Mouse (Mus musculus): ENCODE results near the gene Vstm4. TPM values are rescaled to one million over a fixed set of nuclear protein-coding genes. Genes with fewer than 3 reads are reported as not detected.
A peak's percentile ranks its signal among the peaks of the same experiment; 100 is the strongest.

Vstm4 gene
- total RNA-seq, 2 experiments from 2014 or later = 1.7 to 3.3 TPM

DNA sequence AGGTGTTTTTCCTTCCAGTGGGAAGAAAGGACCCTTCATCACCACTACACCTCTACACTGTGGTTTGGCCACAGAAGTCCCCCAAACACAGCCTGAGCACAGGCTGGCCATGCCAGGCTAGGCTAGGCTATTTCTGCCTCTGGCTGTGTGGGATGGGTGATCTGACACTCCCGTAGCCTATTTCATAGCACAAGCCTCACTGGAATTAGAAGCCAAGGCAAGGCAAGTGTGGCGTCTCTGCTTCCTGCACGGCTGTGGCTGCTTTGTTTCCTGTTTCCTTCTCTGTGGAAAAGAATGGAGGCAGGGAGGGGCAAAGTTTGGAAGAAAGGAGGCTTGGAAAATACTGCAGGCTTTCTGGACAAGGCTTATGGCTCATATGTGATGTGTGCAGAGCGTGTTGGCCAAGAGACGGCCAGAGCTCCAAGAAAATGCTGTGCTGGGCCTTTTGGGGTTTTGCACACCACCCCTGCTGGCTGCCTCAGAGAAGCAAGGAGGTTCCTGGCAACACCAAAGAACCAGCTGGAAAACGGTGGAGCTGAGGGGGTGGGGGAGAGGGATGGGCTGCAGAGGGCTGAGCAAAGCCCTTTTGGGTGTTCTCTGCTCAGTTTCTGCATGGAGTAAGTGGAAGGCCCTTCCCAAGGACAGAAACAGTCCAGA, 28.4 kb upstream of the Vstm4 start:
- Histone ChIP-seq H3K4me3 (0 out of 2 replicates have a peak overlapping the region, but pooled peaks have one; percentile 1), H3K27ac (peak overlapping the region; percentile 67)
- DNase-seq = peak; percentile 74
- intact Hi-C loops (cut with DNase I) = no loop called here
- TF ChIP-seq CTCF (IDR thresholded peaks at IDR 0.05) = no peak

- intact Hi-C loops (cut with DNase I) = no loop called here
- no peak for TF ChIP-seq CTCF (IDR thresholded peaks at IDR 0.05)
- Histone ChIP-seq H3K4me3 (no peak within 1 kb of the TSS), H3K27ac (no peak within 1 kb of the TSS)
- no peak for DNase-seq
Observed at GRCm38 (mm10) chr14:32833847-32834246, 22.7 kb upstream of the Vstm4 start, which contains the start of gene Fam170b. Gene Fam170b (plus strand): TSS chr14:32833962.

GRCm38 (mm10) chr14:32835181-32835580, 21.4 kb upstream of the Vstm4 start:
- Histone ChIP-seq H3K4me3 (no peak overlapping the region), H3K27ac (no peak overlapping the region)
- no peak for TF ChIP-seq CTCF (IDR thresholded peaks at IDR 0.05)
- intact Hi-C loops (cut with DNase I) = no loop called here
- DNase-seq = no peak

DNA sequence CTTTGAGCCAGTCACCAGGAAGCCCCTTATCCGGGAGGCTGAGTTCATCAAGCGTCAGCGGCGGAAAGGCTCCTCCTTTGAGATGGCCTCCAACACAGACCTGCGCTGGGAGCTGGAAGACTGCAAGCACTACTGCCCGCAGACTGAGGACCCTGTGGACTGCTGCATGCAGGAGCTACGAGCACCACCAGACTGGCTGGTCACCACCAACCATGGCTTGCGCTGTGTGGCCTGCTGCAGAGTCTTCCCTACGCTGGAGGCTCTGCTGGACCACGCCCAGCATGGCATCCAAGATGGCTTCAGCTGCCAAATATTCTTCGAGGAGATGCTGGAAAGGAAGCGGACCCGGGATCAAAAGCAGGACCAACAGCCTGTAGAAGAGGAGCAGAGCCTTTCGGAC, 21.0 kb upstream of the Vstm4 start:
- no peak overlapping the region for H3K27ac ChIP-seq
- no peak overlapping the region for H3K4me3 ChIP-seq
- intact Hi-C loops (cut with DNase I) = no loop called here
- no peak for TF ChIP-seq CTCF (IDR thresholded peaks at IDR 0.05)
- no peak for DNase-seq

DNA sequence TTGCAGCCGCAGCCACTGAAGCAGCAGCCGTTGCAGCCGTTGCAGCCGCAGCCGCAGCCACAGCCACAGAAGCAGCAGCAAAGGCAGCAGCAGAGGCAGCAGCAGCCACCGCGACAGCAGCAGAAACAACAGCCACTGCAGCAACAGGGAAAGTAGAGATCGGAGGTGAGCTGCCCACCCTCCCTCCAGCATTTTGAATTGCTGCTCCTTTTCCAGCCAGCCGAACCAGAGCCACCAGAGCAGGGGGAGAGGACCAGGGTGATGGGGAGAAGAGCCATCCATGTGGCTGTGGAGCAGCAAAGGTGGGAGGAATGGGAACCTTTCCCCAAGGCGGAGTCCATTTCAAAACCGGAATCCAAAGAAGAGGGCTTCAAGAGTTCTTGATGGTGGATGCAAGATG, 20.4 kb upstream of the Vstm4 start:
- no peak for DNase-seq
- TF ChIP-seq CTCF (IDR thresholded peaks at IDR 0.05) = no peak
- intact Hi-C loops (cut with DNase I) = no loop called here
- Histone ChIP-seq H3K4me3 (no peak overlapping the region), H3K27ac (no peak overlapping the region)

DNA sequence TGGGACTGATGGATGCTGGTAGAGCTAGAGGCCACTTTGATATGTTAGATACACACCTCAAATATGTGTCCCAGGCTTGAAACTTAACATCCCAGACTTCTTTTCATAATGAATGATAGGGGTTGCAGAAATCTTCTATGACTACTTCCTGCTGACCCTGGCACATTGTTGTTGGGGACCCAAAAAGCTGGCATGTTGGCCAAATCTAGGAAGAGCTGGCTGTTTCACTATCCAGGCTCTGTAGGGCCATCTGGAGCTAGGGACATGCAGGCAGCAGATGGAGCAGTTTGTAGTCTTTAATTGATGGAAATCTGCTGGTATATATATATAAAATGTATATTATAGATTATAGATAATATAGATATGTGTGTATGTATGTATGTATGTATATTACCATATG, 14.5 kb upstream of the Vstm4 start:
- intact Hi-C loops (cut with DNase I) = no loop called here
- DNase-seq = no peak
- Histone ChIP-seq H3K4me3 (no peak overlapping the region), H3K27ac (no peak overlapping the region)
- TF ChIP-seq CTCF (IDR thresholded peaks at IDR 0.05) = no peak

- intact Hi-C loops (cut with DNase I) = no loop called here
Observed at GRCm38 (mm10) chr14:32854059-32854458, 2.5 kb upstream of the Vstm4 start.

DNA sequence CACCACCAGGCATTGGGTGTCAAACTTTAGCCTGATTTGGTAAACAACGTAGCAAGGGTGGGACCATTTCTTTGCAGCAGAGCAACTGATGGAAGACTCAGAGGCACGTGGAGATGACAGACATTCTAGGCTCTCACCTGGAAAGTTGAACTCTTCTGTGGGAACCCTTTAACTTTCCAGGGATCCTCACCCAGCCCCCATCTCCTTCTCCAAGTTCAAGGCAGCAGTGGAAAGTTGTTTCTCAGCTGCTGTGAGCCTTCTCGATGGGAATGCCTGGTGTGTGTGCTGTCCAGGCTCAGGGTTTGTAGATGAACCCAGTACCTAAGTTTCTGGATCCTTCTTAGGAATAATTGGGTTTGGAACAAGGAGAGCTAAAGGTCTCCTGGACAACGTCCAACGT, 310 bp upstream of the Vstm4 start:
- peak overlapping the region; percentile 84 for H3K4me3 ChIP-seq

More at GRCm38 (mm10) chr14:32854059-32854458, 2.5 kb upstream of the Vstm4 start:
- TF ChIP-seq CTCF (IDR thresholded peaks at IDR 0.05) = no peak
- no peak for DNase-seq
- no peak overlapping the region for H3K4me3 ChIP-seq
- no peak overlapping the region for H3K27ac ChIP-seq

DNA sequence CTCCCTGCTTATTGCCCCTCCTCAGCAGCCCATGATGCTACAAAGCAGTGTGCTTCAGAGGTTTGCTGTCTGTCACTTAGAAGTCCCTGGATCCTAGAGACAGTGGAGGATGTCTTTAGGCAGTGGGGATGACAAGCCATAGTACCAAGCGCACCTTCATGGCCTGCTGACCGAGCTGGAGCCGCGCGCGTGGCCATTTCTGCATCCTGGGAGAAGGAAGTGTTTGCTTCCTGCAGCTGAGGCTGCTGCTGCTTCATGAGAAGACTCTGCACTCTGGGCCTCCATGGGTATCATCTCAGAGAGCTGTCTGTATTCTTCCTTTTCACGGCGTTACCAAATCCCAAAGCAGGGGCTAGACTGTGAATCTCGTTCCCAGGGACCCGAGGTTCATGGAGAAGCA, 1.8 kb downstream of the Vstm4 start:
- H3K27ac ChIP-seq = peak overlapping the region; percentile 16; the same call in 1 of the 2 replicates
- TF ChIP-seq CTCF (IDR thresholded peaks at IDR 0.05) = no peak
- intact Hi-C loops (cut with DNase I) = loop anchor here (5.0 kb wide), 1 partner anchor 104 kb away; no protein-coding TSS in a partner anchor
- DNase-seq = no peak
- H3K4me3 ChIP-seq = no peak overlapping the region

More for the DNA sequence above, 310 bp upstream of the Vstm4 start:
- no peak for DNase-seq
- intact Hi-C loops (cut with DNase I) = loop anchor here (5.0 kb wide), 1 partner anchor 106 kb away; no protein-coding TSS in a partner anchor
- peak overlapping the region; percentile 89 for H3K27ac ChIP-seq
- TF ChIP-seq CTCF (IDR thresholded peaks at IDR 0.05) = no peak

DNA sequence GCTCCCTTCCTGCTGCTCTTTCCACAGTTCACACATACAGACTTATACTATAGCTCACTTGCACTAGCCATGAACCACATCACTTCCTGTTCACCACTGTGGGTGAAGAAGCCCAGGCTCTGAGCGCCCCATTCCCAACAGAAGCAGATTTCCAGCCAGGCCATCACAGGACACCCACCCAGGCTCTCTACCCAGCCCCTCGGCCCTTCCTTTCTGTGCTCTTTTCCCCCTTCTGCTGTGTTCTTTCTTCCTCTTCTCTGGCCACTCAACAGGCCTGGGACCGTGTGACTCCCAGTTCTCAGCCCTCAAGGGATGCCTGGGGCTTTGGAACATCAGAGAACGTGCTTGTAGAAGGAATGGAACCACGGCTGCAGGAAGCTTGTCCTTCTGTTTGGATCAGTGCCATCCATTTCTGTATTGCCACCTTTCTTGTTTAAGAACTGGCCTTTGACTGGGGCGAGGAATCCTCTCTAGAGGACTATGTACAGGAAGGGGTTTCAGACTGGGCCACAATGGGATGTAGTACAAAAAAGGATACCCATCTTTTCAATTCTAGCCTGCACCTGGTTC, 2.5 kb downstream of the Vstm4 start:
- no peak for TF ChIP-seq CTCF (IDR thresholded peaks at IDR 0.05)
- H3K27ac ChIP-seq = peak overlapping the region; percentile 13; the same call in 1 of the 2 replicates
- DNase-seq = no peak
- H3K4me3 ChIP-seq = no peak overlapping the region
- intact Hi-C loops (cut with DNase I) = loop anchor here (5.0 kb wide), 1 partner anchor 103 kb away; no protein-coding TSS in a partner anchor

DNA sequence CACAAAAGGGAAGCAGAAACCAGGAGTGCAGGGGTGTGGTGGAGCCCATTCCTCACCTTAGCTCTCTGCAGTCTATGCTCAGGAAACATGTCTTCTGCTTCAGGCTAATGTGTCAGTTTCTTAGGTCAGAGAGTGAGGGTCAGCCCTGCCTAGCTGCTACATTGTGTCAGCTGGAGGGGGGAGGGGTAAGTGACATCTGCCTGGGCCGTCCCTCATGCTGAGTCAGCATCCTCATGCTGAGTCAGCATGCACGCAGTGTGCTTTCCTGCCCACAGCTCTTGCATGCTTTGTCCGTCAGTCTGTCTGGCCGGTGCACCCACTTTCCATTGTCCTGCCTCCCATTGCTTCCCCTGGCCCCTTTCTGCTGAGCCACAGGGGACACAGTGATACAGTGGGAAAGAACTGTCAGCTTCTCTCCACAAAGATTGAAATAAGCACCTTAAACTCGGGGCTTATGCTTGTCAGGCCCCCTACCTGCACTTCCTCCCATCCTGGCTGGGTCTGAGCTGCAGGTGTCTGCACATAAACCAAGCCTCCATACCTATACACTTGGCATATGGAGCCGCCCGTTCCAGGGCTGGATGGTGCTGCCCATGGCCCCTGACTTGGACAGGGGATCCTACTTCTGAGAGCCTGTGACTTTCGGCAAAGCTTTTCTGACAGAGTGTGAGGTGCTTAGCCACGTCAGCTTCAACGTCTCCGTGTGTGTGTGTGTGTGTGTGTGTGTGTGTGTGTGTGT, 3.4 kb downstream of the Vstm4 start:
- no peak for DNase-seq
- TF ChIP-seq CTCF (IDR thresholded peaks at IDR 0.05) = no peak
- intact Hi-C loops (cut with DNase I) = loop anchor here (5.0 kb wide), 1 partner anchor 102 kb away; no protein-coding TSS in a partner anchor
- H3K27ac ChIP-seq = no peak overlapping the region
- H3K4me3 ChIP-seq = no peak overlapping the region

GRCm38 (mm10) chr14:32861149-32861581, 4.6 kb downstream of the Vstm4 start:
- intact Hi-C loops (cut with DNase I) = no loop called here
- no peak overlapping the region for H3K4me3 ChIP-seq
- peak; percentile 61 for DNase-seq
- H3K27ac ChIP-seq = peak overlapping the region; percentile 56; the same call in 1 of the 2 replicates
- no peak for TF ChIP-seq CTCF (IDR thresholded peaks at IDR 0.05)

DNA sequence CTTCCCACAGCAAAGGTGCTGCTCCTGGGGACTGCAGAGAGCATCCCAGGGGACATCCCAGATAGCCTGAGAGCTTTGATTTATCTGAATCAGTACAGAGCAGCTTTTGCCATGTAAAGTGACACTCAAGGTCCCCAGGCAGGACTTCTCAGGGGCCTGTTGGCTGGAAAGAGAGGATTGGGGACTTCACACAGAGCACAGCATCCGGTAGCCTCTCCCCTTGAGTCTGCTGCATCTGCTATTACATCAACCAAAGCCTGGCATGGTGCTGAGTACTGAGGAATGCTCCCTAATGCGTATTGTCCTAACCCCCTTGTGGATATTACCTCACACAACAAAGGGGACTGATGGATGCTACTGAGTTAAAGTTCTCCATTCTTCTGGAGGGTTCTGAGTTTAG, 5.1 kb downstream of the Vstm4 start:
- no peak for TF ChIP-seq CTCF (IDR thresholded peaks at IDR 0.05)
- Histone ChIP-seq H3K27ac (peak overlapping the region; percentile 56; the same call in 1 of the 2 replicates), H3K4me3 (no peak overlapping the region)
- DNase-seq = no peak
- intact Hi-C loops (cut with DNase I) = no loop called here

Measured in gastrocnemius, adult 2 months (tissue).